Mouse (Mus musculus) midbrain, embryonic 13.5 days (tissue): ENCODE data around the gene Tmem40. TPM values are rescaled to one million over a fixed set of nuclear protein-coding genes. Genes with fewer than 3 reads are reported as not detected.

ENCODE experiments used
- ATAC-seq: fragments of 200-750 bp; cut with Nextera tagmentation; 2 replicates; pipeline ENCODE4 v1.8.0; 2017; ENCODE audit warnings: mild to moderate bottlenecking, moderate TSS enrichment, moderate library complexity
- H3K27ac ChIP-seq: fragments of 300-500 bp; sonication (generic); 2 replicates; pipeline ENCODE4 v1.5.1; 2015; ENCODE audit warnings: inconsistent platforms, mild to moderate bottlenecking, moderate library complexity
- H3K27me3 ChIP-seq: fragments of 300-500 bp; sonication (generic); 2 replicates; pipeline ENCODE4 v1.6.1; 2015; ENCODE audit warnings: mild to moderate bottlenecking, inconsistent platforms
- H3K36me3 ChIP-seq: fragments of 300-500 bp; sonication (generic); 2 replicates; pipeline ENCODE4 v1.6.1; 2015; ENCODE audit warnings: mild to moderate bottlenecking, inconsistent platforms
- H3K4me1 ChIP-seq: fragments of 300-500 bp; sonication (generic); replicated peaks from 2 replicates; pipeline ENCODE4 v1.6.1; 2015; ENCODE audit warnings: inconsistent platforms
- H3K4me2 ChIP-seq: fragments of 300-500 bp; sonication (generic); replicated peaks from 2 replicates; pipeline ENCODE4 v1.6.1; 2015; ENCODE audit warnings: moderate library complexity, mild to moderate bottlenecking, inconsistent platforms
- H3K4me3 ChIP-seq: fragments of 300-500 bp; sonication (generic); replicated peaks from 2 replicates; pipeline ENCODE4 v1.5.1; 2015; ENCODE audit warnings: mild to moderate bottlenecking, inconsistent platforms
- H3K9ac ChIP-seq: fragments of 300-500 bp; sonication (generic); replicated peaks from 2 replicates; pipeline ENCODE4 v1.6.1; 2015; ENCODE audit warnings: mild to moderate bottlenecking, inconsistent platforms
- H3K9me3 ChIP-seq: fragments of 300-500 bp; sonication (generic); 2 replicates; pipeline ENCODE4 v1.6.1; 2016; ENCODE audit warnings: mild to moderate bottlenecking, inconsistent platforms
- WGBS: fragments of 180-500 bp; shearing (Covaris S2); methylation state at CpG from one replicate; pipeline ENCODE4 v1.1.7; 2015; 5-methylcytosine and 5-hydroxymethylcytosine counted together
- polyA plus RNA-seq: library from polyadenylated mRNA; unstranded; fragments of >200 nt; fragmentation: Nextera tagmentation; extraction: Ambion mirVana; gene quantifications from 2 replicates; pipeline ENCODE4 v1.2.1, GENCODE M21; 2015

Gene Tmem40
- polyA plus RNA-seq, 1 experiment from 2014 or later: 0.79 TPM

DNA sequence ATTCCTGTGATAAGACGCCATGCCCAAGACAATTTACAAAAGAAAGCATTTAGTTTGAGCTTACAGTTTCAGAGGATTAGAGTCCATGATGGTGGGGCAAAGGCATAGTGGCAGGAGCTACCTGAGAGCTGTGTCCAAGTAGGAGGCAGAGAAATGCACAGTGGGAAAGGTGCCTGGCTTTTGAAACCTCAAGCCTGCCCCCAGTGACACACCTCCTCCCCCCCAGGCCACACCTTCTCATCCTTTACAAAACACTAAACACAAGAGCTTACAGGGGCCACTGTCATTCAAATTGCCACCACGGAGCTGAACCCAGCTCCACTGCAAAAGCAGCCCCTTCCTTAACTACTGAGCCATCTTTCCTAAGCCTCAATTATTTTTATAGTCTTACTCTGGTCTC lies 34.6 kb downstream of the Tmem40 start:
- Histone ChIP-seq H3K4me2 (no peak overlapping the region), H3K4me3 (no peak overlapping the region), H3K27ac (no peak overlapping the region), H3K9me3 (peaks cover 4% of the 10 kb centered on the region), H3K36me3 (no peaks in the 10 kb centered on the region), H3K9ac (no peak overlapping the region), H3K4me1 (no peaks in the 10 kb centered on the region), H3K27me3 (no peaks in the 10 kb centered on the region)
- no peak for ATAC-seq
- WGBS: 57% methylated on average over 2 of the region's 2 CpGs

DNA sequence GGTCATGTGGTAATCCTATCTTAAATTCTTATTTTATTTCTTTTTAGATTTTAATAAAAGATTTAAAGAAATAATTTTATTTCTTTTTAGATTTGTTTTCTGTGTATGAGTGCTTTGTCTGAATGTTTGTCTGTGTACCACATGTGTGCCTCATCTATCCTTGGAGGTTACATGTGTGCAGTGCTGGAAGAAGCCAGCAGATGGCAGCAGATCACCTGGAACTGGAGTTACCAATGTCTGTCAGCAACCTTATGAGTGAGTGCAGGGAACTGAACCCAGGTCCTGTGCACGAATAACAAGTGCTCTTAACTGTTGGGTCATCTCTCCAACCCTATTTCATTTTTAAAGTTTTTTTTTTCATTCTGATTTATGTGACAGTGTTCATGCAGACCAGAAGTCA lies 35.1 kb downstream of the Tmem40 start:
- WGBS: 76% methylated on average over 1 of the region's 1 CpGs

DNA sequence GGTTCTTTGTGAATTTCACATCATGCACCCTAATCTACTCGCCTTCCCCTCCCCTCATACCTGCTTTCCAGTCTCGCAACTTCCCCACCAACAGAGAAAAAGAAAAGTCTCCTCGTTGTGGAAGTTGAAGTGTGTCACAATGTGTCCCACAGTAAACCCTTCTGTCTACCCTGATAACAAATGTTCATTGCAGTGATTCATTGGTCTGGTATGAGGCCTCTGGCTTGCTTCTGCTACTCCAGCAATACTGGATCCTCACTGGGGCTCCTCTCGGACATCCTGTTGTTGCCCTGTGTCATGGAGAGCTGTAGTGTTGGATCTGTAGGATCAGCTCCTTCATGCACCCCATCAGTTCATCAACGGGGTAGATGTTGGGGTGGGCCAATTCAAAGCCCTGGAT lies 40.0 kb downstream of the Tmem40 start:
- ATAC-seq: no peak
- Histone ChIP-seq H3K27me3 (no peaks in the 10 kb centered on the region), H3K9ac (no peak overlapping the region), H3K27ac (no peak overlapping the region), H3K4me1 (peaks cover 9% of the 10 kb centered on the region), H3K4me2 (no peak overlapping the region), H3K9me3 (peaks cover under 1% of the 10 kb centered on the region; the same call in 1 of the 2 replicates), H3K36me3 (no peaks in the 10 kb centered on the region), H3K4me3 (no peak overlapping the region)
- WGBS: 84% methylated on average over 5 of the region's 5 CpGs

More for the DNA sequence above, 35.1 kb downstream of the Tmem40 start:
- H3K27me3 ChIP-seq: no peaks in the 10 kb centered on the region
- no peaks in the 10 kb centered on the region for H3K4me1 ChIP-seq
- ATAC-seq: no peak
- H3K9ac ChIP-seq: no peak overlapping the region
- H3K27ac ChIP-seq: no peak overlapping the region
- no peaks in the 10 kb centered on the region for H3K36me3 ChIP-seq
- H3K4me2 ChIP-seq: no peak overlapping the region
- peaks cover 4% of the 10 kb centered on the region for H3K9me3 ChIP-seq
- no peak overlapping the region for H3K4me3 ChIP-seq

DNA sequence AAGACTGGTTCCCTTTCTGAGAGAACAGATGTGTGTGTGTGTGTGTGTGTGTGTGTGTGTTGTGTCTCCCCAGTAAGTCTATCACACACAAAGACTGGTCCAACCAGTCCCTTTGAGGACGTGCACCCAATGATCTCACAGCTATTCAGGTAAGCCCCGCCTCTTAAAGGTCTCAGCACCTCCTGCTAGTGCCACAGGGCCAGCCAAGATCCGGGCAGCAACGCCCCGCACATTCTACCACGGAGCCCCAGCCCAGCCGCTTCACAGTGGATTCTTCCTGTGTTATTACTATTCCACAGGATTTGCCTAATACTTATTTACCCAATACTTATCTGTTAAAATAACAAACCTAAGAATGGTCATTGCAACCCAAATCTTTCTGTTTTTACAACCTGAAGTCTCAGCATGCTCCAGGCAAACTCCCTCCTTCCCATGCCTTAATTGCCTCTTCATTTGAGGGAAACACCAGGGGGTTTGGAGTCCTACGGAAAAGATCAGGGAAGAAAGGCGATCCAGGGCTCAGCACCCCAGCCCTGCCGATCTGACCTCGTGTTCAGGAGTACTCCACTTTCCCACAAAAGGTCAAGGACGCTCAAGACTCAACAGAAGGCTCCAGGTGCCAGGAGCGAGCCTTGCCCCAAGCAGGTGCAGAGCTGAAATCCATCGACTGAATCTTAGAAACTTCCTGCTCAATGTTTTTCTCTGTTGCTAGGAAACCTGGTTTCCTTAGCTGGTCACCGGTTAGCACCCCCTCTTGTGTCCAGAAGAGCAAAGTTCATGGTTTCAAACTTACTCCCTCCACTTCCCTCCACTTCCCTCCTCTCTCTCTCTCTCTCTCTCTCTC lies 44.3 kb downstream of the Tmem40 start:
- no peaks in the 10 kb centered on the region for H3K9me3 ChIP-seq
- peak overlapping the region; percentile 19 for H3K4me3 ChIP-seq
- no peaks in the 10 kb centered on the region for H3K36me3 ChIP-seq
- H3K4me1 ChIP-seq: peaks cover 17% of the 10 kb centered on the region
- peak; percentile 95 for ATAC-seq
- no peaks in the 10 kb centered on the region for H3K27me3 ChIP-seq
- H3K9ac ChIP-seq: peak overlapping the region; percentile 32; the same call in 1 of the 2 replicates
- WGBS: under 1% methylated on average over 15 of the region's 15 CpGs
- peak overlapping the region; percentile 52 for H3K4me2 ChIP-seq
- no peak overlapping the region for H3K27ac ChIP-seq

DNA sequence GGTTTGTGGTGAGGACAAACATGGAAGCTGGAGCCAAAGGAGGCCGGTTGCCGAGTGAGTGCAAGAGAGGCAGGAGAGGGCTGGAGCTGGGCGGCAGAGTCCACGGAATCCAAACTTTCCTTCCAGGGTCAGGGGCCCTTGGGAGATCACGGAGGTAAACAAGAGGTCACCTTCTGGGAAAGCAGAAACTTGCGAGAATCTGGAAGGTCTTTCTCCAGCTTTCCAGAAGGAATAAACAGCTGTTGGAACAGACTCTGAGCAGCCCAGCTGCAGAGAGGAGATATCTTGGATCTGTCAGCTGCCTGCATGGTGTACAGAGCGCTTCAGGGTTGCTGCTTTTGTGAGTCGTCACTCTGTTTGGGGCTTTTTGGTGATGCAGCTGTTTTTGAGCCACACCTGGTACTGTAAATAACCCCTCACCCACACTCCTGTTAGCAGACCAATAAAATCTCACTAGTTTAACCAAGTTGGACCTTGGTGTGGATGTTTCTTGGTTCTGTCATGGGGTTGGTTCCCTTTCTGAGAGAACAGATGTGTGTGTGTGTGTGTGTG lies 45.0 kb downstream of the Tmem40 start:
- H3K9ac ChIP-seq: no peak overlapping the region; the same call in 1 of the 2 replicates
- no peaks in the 10 kb centered on the region for H3K9me3 ChIP-seq
- peaks cover 17% of the 10 kb centered on the region for H3K4me1 ChIP-seq
- WGBS: 15% methylated on average over 8 of the region's 8 CpGs
- H3K36me3 ChIP-seq: no peaks in the 10 kb centered on the region
- H3K27me3 ChIP-seq: no peaks in the 10 kb centered on the region
- H3K27ac ChIP-seq: no peak overlapping the region
- H3K4me3 ChIP-seq: 0 out of 2 replicates have a peak overlapping the region, but pooled peaks have one; percentile 19
- peak; percentile 65 for ATAC-seq
- peak overlapping the region; percentile 52 for H3K4me2 ChIP-seq

DNA sequence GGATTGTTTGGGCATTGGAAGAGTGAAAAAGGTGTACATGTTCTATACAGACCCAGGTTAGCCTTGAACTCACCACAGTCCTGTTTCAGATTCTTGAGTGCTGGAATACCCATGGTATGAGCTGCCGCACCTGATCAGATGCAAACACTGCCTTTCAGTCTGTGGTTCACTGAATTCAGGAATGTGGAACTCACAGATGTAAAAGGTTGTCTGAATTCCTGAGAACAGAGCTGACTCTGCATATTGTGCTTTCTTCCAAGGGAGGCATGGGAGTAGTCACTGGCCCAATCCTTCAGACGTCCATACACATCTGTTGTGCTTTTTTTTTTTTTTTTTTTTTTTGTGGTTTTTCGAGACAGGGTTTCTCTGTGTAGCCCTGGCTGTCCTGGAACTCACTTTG lies 50.9 kb downstream of the Tmem40 start:
- Histone ChIP-seq H3K4me1 (no peaks in the 10 kb centered on the region), H3K4me3 (no peak overlapping the region), H3K36me3 (no peaks in the 10 kb centered on the region), H3K27me3 (no peaks in the 10 kb centered on the region), H3K4me2 (no peak overlapping the region), H3K9ac (no peak overlapping the region), H3K9me3 (no peaks in the 10 kb centered on the region), H3K27ac (no peak overlapping the region)
- ATAC-seq: no peak
- WGBS: 66% methylated on average over 3 of the region's 3 CpGs

DNA sequence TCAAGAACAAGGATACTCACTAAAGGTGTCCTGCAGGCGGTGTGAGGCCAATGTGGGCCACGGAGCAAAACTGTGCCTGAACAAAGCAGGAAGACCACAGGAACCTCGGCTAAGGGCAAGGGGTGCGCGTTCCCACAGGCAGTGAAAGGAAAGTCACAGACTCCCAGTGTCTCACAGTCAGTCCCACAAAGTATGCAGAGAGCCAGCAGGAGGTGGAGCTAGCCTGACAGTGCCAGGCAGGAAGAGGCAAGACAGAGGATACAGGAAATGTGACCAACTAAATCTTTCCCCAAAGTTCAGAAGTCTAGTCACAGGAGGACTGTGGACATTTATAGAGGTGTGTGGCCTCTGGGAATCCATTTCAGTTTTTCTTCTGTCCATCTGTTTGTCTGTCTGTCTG lies 59.3 kb downstream of the Tmem40 start:
- H3K27ac ChIP-seq: no peak overlapping the region
- no peaks in the 10 kb centered on the region for H3K36me3 ChIP-seq
- no peaks in the 10 kb centered on the region for H3K9me3 ChIP-seq
- no peaks in the 10 kb centered on the region for H3K27me3 ChIP-seq
- H3K4me2 ChIP-seq: no peak overlapping the region
- H3K4me1 ChIP-seq: no peaks in the 10 kb centered on the region
- ATAC-seq: no peak
- H3K4me3 ChIP-seq: no peak overlapping the region
- H3K9ac ChIP-seq: no peak overlapping the region
- WGBS: 80% methylated on average over 5 of the region's 5 CpGs

DNA sequence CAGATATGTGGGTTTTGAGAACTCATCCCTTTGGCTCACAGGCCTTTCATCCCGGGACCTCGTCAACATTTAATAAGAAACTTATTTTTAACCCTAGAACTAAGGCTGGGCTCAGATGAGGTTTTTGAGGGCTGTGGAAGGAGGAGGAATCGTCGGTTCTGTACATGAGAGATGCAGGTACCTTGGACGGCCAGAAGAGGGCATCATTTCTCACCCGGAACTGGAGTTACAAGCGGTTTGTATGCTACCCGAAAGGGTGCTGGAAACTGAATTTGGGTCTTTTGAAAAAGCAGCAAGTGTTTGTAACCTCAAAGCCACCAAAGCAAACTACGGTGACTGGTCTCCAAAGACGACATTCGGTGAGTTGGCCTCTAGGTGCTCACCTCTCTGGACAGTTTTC lies 60.9 kb downstream of the Tmem40 start:
- H3K9me3 ChIP-seq: no peaks in the 10 kb centered on the region
- no peaks in the 10 kb centered on the region for H3K4me1 ChIP-seq
- no peak overlapping the region for H3K27ac ChIP-seq
- no peaks in the 10 kb centered on the region for H3K27me3 ChIP-seq
- H3K9ac ChIP-seq: no peak overlapping the region
- H3K4me2 ChIP-seq: no peak overlapping the region
- ATAC-seq: no peak
- no peaks in the 10 kb centered on the region for H3K36me3 ChIP-seq
- no peak overlapping the region for H3K4me3 ChIP-seq
- 53% methylated on average over 11 of the region's 11 CpGs for WGBS

DNA sequence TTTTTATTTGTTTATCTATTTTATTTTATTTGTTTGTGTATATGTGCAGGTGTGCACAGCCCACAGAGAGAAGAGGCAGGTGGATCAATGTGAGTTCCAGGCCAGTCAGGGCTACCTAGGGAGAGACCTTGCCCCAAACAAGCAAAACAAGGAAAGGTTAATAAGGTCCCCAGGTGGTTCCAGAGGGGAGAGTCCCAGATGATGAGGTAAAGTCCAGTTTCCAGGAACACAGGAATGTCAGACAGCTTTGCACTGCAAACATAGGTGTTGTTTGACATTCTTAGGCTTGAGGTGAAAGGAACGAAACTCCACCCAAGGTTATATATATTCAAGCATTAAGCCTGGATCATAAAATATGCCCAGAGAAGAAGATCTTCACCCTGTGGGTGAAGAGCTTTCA lies 61.4 kb downstream of the Tmem40 start:
- Histone ChIP-seq H3K4me3 (no peak overlapping the region), H3K27ac (no peak overlapping the region), H3K4me2 (no peak overlapping the region), H3K27me3 (no peaks in the 10 kb centered on the region), H3K36me3 (no peaks in the 10 kb centered on the region), H3K9ac (no peak overlapping the region), H3K9me3 (no peaks in the 10 kb centered on the region), H3K4me1 (no peaks in the 10 kb centered on the region)
- no peak for ATAC-seq
- WGBS: 96% methylated on average over 1 of the region's 1 CpGs

DNA sequence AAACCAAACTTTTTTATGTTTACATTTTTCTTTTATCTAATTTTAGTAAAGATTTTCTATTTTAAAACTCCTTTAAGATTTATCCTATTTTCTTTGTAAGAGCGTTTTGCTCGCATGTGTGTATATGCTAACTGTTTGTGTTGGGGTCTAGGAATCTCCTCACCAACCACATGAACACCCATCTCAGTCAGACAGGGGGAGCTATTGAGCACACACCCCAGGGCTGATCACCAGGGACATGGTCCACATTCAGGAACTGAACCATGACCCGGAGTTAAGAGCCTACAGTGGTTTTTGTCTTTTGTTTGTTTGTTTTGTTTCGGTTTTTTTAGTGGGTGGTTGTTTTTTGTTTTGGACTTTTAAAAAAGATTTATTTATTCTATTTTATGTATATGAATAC lies 63.5 kb downstream of the Tmem40 start:
- no peaks in the 10 kb centered on the region for H3K9me3 ChIP-seq
- WGBS: 91% methylated on average over 4 of the region's 4 CpGs
- no peak overlapping the region for H3K4me2 ChIP-seq
- H3K4me3 ChIP-seq: no peak overlapping the region
- H3K27me3 ChIP-seq: no peaks in the 10 kb centered on the region
- no peaks in the 10 kb centered on the region for H3K4me1 ChIP-seq
- no peak overlapping the region for H3K9ac ChIP-seq
- no peaks in the 10 kb centered on the region for H3K36me3 ChIP-seq
- no peak overlapping the region for H3K27ac ChIP-seq
- ATAC-seq: no peak

DNA sequence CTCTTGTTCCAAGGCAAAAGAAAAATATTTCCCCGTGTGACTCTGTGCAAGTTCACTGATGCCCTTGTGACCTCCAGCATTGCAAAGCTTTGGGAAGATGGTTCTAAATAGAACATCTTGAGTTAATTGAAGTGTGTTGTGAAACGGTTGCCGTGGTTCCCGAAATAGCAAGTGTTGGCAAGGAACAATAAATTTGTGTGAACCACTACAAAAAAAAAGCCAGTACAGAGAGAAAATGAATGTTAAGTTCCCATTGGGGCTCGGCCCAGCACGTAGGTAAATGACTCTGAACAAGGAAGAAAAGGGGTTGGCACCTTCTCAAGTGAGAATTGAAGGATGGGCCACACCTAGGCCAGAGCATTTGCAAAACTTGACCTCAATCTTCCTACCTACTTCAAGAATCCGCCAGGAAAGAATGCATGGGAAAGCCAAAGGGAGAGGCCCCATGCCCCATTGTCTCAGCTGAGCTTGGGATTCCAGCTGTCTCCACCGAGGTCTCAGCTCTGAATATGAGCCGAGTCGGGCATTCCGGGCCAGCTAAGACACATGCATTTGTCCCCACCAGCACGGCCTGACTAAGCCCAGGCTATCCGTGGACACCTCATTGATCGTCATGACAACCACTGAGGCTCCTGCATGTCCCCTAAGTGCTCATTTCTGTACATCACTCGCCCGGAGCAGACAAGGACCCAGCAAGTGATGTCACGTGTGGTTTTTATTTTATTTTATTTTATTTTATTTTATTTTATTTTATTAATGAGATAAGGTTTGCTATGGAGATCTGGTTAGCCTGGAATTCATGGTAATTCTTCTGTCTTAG lies 64.3 kb downstream of the Tmem40 start:
- 50% methylated on average over 17 of the region's 17 CpGs for WGBS
- Histone ChIP-seq H3K9me3 (no peaks in the 10 kb centered on the region), H3K36me3 (no peaks in the 10 kb centered on the region), H3K27me3 (no peaks in the 10 kb centered on the region), H3K4me3 (no peak overlapping the region), H3K9ac (no peak overlapping the region), H3K27ac (no peak overlapping the region), H3K4me2 (no peak overlapping the region), H3K4me1 (no peaks in the 10 kb centered on the region)
- no peak for ATAC-seq

DNA sequence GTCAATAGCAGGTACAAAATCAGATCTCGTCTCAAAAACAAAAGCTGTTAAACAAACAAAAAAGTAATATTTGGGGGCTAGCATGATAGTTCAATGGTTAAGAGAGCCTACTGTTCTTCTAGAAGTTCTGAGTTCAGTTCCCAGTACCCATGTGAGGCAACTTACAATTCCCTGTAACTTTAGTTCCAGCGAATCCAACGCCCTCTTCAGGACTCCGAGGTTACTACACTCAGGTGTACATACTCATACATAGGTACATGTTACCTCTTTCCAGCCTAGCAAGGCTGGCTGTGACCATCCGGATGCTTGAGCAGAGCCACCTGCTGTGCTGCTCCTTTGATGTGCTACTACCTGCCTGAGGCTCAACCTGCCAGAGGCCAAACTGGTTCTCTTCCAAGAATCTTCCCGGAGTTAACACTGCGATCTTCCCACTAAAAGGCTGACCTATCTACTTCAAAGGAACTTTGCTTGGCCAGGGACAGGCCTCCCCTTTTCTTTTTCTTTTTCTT lies 65.4 kb downstream of the Tmem40 start:
- Histone ChIP-seq H3K27me3 (no peaks in the 10 kb centered on the region), H3K9me3 (no peaks in the 10 kb centered on the region), H3K4me2 (no peak overlapping the region), H3K27ac (no peak overlapping the region), H3K9ac (no peak overlapping the region), H3K4me1 (no peaks in the 10 kb centered on the region), H3K36me3 (no peaks in the 10 kb centered on the region), H3K4me3 (no peak overlapping the region)
- no peak for ATAC-seq
- WGBS: 85% methylated on average over 7 of the region's 7 CpGs
